8 mouse cellular contexts compared by ENCODE assay signal in the genomic region with DNA sequence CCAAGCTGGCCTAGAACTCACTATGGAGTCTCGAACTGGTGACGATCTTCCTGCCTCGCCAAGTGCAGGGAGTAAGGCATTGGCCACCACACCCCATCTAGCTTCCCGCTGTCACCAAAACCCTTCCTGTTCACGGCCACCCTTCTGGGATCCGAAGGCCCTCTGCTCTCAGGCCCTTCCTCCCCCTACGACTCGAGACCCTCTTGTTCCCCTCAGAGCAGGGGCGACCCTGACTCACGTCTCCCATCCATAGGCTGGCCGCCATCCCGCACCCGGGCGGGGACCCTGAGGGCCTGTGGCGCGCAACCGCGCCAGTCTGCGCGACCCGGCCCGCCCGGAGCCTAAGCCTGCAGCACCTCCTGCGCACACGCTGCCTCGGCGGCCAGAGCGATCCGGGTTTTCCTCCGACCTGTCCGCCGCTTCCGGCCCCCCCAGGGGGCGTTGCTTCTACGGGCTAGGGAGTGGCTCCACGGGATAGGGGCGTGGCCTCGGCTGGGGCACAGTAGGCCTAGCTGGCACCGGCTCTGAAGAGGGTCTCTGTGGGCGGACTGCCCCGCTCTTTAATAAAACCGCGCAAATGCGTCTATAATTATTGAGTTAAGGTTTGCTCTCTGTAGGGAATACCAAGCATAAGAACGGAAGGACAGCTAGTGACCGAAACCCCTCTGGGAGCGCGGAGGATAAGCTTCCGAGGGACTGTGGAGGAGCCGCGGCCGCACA. TPM values are rescaled to one million over a fixed set of nuclear protein-coding genes. Genes with fewer than 3 reads are reported as not detected.
DNase-seq lines count a peak whose midpoint lies in the region; ATAC-seq and TF ChIP-seq lines count a peak whose summit lies in the region.

Gene Trnau1ap (minus strand): TSS at position 424 of the 720 bp plus-strand sequence.

- TF ChIP-seq POLR2A in kidney, adult 2 months (IDR thresholded peaks at IDR 0.05; ENCODE audit: low read depth, low read length), result peak; percentile 81
- peak; percentile 81; the same call in 1 of the 2 replicates for TF ChIP-seq POLR2A in limb, embryonic 14.5 days (IDR thresholded peaks at IDR 0.05; ENCODE audit: borderline replicate concordance, extremely low read depth, insufficient read depth, insufficient read length)

- peak within 1 kb of the TSS; percentile 78 for H3K4me3 ChIP-seq in embryonic facial prominence, embryonic 12.5 days
- H3K4me3 ChIP-seq in kidney, adult 2 months (ENCODE audit: insufficient read depth, low read depth, low read length), result peak within 1 kb of the TSS; percentile 92
- peak within 1 kb of the TSS; percentile 69 for H3K4me3 ChIP-seq in limb, embryonic 14.5 days (replicated peaks; ENCODE audit: low read length)
- peak within 1 kb of the TSS; percentile 67 for H3K4me3 ChIP-seq in midbrain, postnatal 0 days (ENCODE audit: low read depth, low read length)

- peak within 1 kb of the TSS; percentile 87 for H3K9ac ChIP-seq in embryonic facial prominence, embryonic 12.5 days
- peak within 1 kb of the TSS; percentile 83 for H3K9ac ChIP-seq in limb, embryonic 14.5 days (ENCODE audit: low read depth, low read length, severe bottlenecking)
- peak within 1 kb of the TSS; percentile 86 for H3K9ac ChIP-seq in midbrain, postnatal 0 days (replicated peaks; ENCODE audit: low read length, poor library complexity, severe bottlenecking)

- peaks cover 44% of the 10 kb centered on the region for H3K36me3 ChIP-seq in embryonic facial prominence, embryonic 12.5 days
- no peaks in the 10 kb centered on the region; the same call in 1 of the 2 replicates for H3K36me3 ChIP-seq in kidney, adult 2 months (ENCODE audit: control insufficient read depth, insufficient read depth, low read length)
- H3K36me3 ChIP-seq in limb, embryonic 14.5 days (ENCODE audit: control insufficient read depth, insufficient read depth, low read length), result peaks cover 52% of the 10 kb centered on the region
- H3K36me3 ChIP-seq in midbrain, postnatal 0 days (ENCODE audit: insufficient read depth, low read length), result peaks cover 29% of the 10 kb centered on the region

- H3K4me2 ChIP-seq in embryonic facial prominence, embryonic 12.5 days (replicated peaks), result peak within 1 kb of the TSS; percentile 72
- peak within 1 kb of the TSS; percentile 65 for H3K4me2 ChIP-seq in limb, embryonic 14.5 days (replicated peaks; ENCODE audit: low read depth, low read length, severe bottlenecking)
- H3K4me2 ChIP-seq in midbrain, postnatal 0 days (ENCODE audit: low read depth, low read length, poor library complexity, severe bottlenecking), result peak within 1 kb of the TSS; percentile 72

- peak; percentile 93 for ATAC-seq in embryonic facial prominence, embryonic 12.5 days (ENCODE audit: insufficient number of reproducible peaks, insufficient read depth, low FRiP score, low TSS enrichment)
- ATAC-seq in limb, embryonic 14.5 days (ENCODE audit: low FRiP score, low read depth), result peak; percentile 95
- peak; percentile 89 for ATAC-seq in midbrain, postnatal 0 days (ENCODE audit: low FRiP score)

- WGBS in embryonic facial prominence, embryonic 12.5 days, result under 1% methylated on average over 52 of the region's 52 CpGs
- WGBS in kidney, adult 2 months, result under 1% methylated on average over 52 of the region's 52 CpGs
- WGBS in limb, embryonic 14.5 days, result under 1% methylated on average over 52 of the region's 52 CpGs
- 1% methylated on average over 52 of the region's 52 CpGs for WGBS in midbrain, postnatal 0 days

- peak within 1 kb of the TSS; percentile 87 for H3K27ac ChIP-seq in embryonic facial prominence, embryonic 12.5 days
- H3K27ac ChIP-seq in kidney, adult 2 months (ENCODE audit: insufficient read depth, low read depth, low read length), result peak within 1 kb of the TSS; percentile 91
- H3K27ac ChIP-seq in limb, embryonic 14.5 days (replicated peaks; ENCODE audit: low read depth, low read length), result peak within 1 kb of the TSS; percentile 61
- peak within 1 kb of the TSS; percentile 70 for H3K27ac ChIP-seq in midbrain, postnatal 0 days (ENCODE audit: low read depth, low read length)

- peak; percentile 90 for DNase-seq in 3134 (ENCODE audit: extremely low read depth, insufficient read length, low spot score)
- DNase-seq in adrenal gland, postnatal 25 days, result peak; percentile 93
- DNase-seq in heart, adult 18-20 months, result peak; percentile 93 to 94
- DNase-seq in kidney, adult 2 months, result peak; percentile 94
- DNase-seq in limb, embryonic 14.5 days (ENCODE audit: low spot score), result peak; percentile 92
- peak; percentile 94 for DNase-seq in midbrain, postnatal 0 days (ENCODE audit: low spot score)
- peak; percentile 80 to 85 for DNase-seq in spleen, postnatal 14 days (ENCODE audit: low spot score in 2 of 2)

- H3K9me3 ChIP-seq in embryonic facial prominence, embryonic 12.5 days, result no peaks in the 10 kb centered on the region
- H3K9me3 ChIP-seq in limb, embryonic 14.5 days (ENCODE audit: control insufficient read depth, low read length), result no peaks in the 10 kb centered on the region
- no peaks in the 10 kb centered on the region for H3K9me3 ChIP-seq in midbrain, postnatal 0 days (ENCODE audit: low read length)

- peaks cover 10% of the 10 kb centered on the region for H3K4me1 ChIP-seq in embryonic facial prominence, embryonic 12.5 days
- peaks cover 12% of the 10 kb centered on the region; the same call in 1 of the 2 replicates for H3K4me1 ChIP-seq in kidney, adult 2 months (ENCODE audit: control insufficient read depth, insufficient read depth, low read length)
- peaks cover 10% of the 10 kb centered on the region for H3K4me1 ChIP-seq in limb, embryonic 14.5 days (ENCODE audit: control insufficient read depth, insufficient read depth, low read length)
- peaks cover 9% of the 10 kb centered on the region for H3K4me1 ChIP-seq in midbrain, postnatal 0 days (ENCODE audit: insufficient read depth, low read length)

- TF ChIP-seq CTCF in kidney, adult 2 months (conservative IDR thresholded peaks at IDR 0.05; ENCODE audit: insufficient read depth, insufficient read length, low read depth, low read length), result no peak
- TF ChIP-seq CTCF in midbrain, postnatal 0 days (IDR thresholded peaks at IDR 0.05), result peak; percentile 28; the same call in 1 of the 2 replicates

- H3K27me3 ChIP-seq in embryonic facial prominence, embryonic 12.5 days, result no peaks in the 10 kb centered on the region
- no peaks in the 10 kb centered on the region for H3K27me3 ChIP-seq in kidney, adult 2 months (replicated peaks; ENCODE audit: control insufficient read depth, insufficient read depth, low read length)
- H3K27me3 ChIP-seq in limb, embryonic 14.5 days (ENCODE audit: control insufficient read depth, insufficient read depth, low read length), result no peaks in the 10 kb centered on the region
- no peaks in the 10 kb centered on the region for H3K27me3 ChIP-seq in midbrain, postnatal 0 days (ENCODE audit: insufficient read depth, low read length)

RNA-seq across cellular contexts. Expression of gene Trnau1ap, which starts in this region (rescaled TPM):
- 35.6 and 37.0 TPM in 2 replicates for total RNA-seq in adrenal gland, postnatal 25 days (2021)
- 80.1 and 80.5 TPM in 2 replicates for polyA plus RNA-seq in embryonic facial prominence, embryonic 12.5 days (2016; fragmentation: Nextera tagmentation; extraction: Ambion mirVana)
- total RNA-seq in heart, adult 18-20 months (2021), result 10 to 100 TPM; 20.3 to 22.3 TPM
- 24.4 and 30.2 TPM in 2 replicates for polyA plus RNA-seq in kidney, adult 2 months (2012; rRNA removed)
- polyA plus RNA-seq in limb, embryonic 14.5 days (2012; rRNA removed), result 30.4 and 36.6 TPM in 2 replicates
- 74.4 and 77.5 TPM in 2 replicates for polyA plus RNA-seq in limb, embryonic 14.5 days (2014; fragmentation: Nextera tagmentation; extraction: Ambion mirVana)
- 47.7 and 55.2 TPM in 2 replicates for total RNA-seq in midbrain, postnatal 0 days (2014; rRNA removed)
- polyA plus RNA-seq in midbrain, postnatal 0 days (2015; fragmentation: Nextera tagmentation; extraction: Ambion mirVana), result 56.9 and 63.0 TPM in 2 replicates

Comparison
In these comparisons a context has a peak if more than half of its experiments do, and no peak if none do; other contexts are left out.
1. Peak in every context shown above with its lines: DNase-seq, ATAC-seq, H3K4me3 ChIP-seq and H3K27ac ChIP-seq.